Mouse (Mus musculus) activated CD4-positive, CD25-positive, alpha-beta regulatory T cell, adult 4 months (primary cell): ENCODE measurements around the gene Gm10318. TPM values are rescaled to one million over a fixed set of nuclear protein-coding genes. Genes with fewer than 3 reads are reported as not detected.

Source experiments
- ATAC-seq: one replicate; pipeline ENCODE4 v1.8.0; 2017
- polyA plus RNA-seq, 2 experiments: library from polyadenylated mRNA; unstranded; fragments of 100-300 nt; shearing (Covaris generic); gene quantifications; one replicate each; pipeline ENCODE4 v1.2.1; 2017

Gene Gm10318
- polyA plus RNA-seq, 2 experiments from 2014 or later = not detected

GRCm38 (mm10) chr10:77895562-77895961, 42.9 kb downstream of the Gm10318 start:
- ATAC-seq = no peak

DNA sequence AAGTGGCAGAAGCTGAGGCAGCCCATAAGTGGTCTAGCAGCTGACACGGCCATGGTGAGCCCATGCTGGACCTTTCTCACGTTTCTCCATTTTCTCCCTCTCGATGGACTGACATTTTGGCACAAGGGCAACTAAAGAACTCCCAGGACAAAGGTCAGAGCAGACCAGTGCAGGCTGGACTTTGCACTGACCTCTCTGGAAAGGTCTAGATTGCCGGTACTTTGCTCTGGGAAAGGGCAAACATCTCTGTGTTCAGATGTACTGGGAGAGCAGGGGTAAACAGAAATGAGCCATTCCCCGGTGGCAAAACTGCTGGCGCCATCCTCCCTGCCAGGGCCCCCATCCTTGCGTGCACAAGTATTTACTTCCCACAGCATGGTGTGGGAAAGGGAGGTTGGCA, 47.5 kb downstream of the Gm10318 start:
- no peak for ATAC-seq

DNA sequence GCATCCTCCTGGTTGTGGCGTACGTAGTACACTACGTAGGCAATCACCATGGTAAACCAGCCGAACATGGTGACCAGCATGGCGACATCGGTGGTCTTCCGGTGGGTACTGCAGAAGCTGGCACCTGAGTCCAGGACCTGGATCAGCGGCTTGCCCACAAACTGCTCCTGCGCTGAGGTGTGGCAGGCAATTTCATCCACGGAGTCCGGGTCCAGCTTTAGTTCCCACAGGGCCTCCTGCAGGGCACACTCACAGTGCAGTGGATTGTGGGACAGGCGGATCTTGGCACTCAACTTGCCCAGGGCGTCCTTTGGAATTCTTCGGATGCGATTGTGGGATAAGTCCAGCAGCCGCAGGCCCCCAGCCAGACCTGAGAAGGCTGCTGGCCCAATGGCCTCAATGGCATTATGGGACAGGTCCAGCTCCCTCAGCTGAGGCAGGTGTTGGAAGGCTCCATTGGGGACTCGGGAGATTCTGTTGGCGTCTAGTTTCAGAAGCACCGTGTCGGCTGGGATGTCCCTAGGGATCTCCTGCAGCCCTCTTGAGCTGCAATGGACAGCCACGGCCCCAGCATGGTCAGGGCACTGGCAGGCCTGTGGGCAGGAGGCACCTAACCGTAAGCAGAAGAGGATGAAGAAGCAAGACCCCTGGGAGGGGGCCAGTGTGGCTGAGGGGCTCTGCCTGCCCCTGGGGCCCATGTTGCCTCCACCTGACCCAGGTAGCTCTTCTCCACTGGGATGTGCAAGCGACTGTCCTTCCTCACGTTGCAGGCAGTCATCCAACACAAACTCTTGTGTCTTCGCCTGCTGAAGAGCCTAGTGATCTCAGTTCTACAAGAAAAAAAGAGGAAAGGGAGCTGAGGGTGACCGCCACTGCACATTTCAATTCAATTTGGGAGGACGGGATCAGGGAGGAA, 48.5 kb downstream of the Gm10318 start:
- no peak for ATAC-seq

- no peak for ATAC-seq
These were observed 49.2 kb downstream of the Gm10318 start for GRCm38 (mm10) chr10:77901871-77902210.

GRCm38 (mm10) chr10:77902211-77902893, 49.7 kb downstream of the Gm10318 start, which contains the start of gene Lrrc3:
Gene Lrrc3, minus strand, starts transcription at chr10:77902536.
- no peak for ATAC-seq

DNA sequence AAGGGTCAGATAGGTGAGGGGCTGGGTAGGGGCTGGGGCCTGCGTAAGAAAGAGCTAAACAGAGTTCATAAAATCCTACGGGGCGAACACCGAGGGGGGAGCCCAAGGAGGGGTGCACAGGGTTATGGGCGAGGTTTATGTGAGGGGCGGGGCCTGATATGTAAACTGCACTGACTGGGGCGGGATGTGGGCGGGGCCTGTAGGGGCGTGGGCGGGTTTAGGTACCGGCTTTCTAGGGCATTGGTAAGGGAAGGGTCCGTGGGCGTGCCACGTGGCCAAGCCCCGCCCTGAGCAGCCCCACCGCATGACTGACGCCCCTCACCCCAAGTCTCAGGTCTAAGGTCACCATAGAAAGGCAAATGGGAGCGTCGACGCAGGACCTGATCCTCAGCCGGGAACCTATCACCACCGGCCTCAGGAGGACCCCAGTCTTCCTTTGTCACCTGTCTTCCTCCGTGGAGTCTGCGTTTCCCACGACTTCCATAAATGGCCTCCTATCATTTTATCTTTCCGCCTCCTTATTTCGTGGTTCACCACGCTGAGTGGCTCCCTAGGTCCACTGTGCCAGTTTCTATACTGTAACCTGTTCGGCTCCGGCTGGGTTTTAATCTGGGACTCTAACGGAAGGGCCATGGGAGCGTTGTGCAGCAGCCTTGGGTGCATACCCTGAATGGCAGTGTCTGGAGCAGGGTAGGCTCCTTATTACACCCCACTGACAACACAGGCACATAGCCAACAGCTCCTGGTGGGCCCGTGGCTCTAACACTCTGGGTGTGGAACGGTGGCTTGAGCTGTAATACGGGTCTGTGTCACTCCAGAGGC, 50.4 kb downstream of the Gm10318 start:
- ATAC-seq = no peak

Other genes with a start within 250 kb of the Gm10318 start
- 10 to 100 TPM; 75.5 to 83.8 TPM for gene Sumo3, start 246.8 kb upstream of the Gm10318 start, polyA plus RNA-seq
- gene Gm49325, start 246.7 kb upstream of the Gm10318 start, polyA plus RNA-seq = 1 to 10 TPM in 1 of 2 experiments, not detected in 1; 6.5 TPM
- 10 to 100 TPM; 36.5 to 39.3 TPM for gene Ube2g2, start 230.6 kb upstream of the Gm10318 start, polyA plus RNA-seq
- gene Tspear, start 166.3 kb upstream of the Gm10318 start, polyA plus RNA-seq = under 1 TPM; 0.38 to 0.40 TPM
- gene Gm19402, start 162.1 kb upstream of the Gm10318 start, polyA plus RNA-seq = not detected
- not detected for gene Gm9508, start 155.6 kb upstream of the Gm10318 start, polyA plus RNA-seq
- not detected for gene Gm10272, start 146.2 kb upstream of the Gm10318 start, polyA plus RNA-seq
- gene Gm10024, start 141.4 kb upstream of the Gm10318 start, polyA plus RNA-seq = not detected
- gene Gm10142, start 137.1 kb upstream of the Gm10318 start, polyA plus RNA-seq = not detected
- gene Krtap12-1, start 132.3 kb upstream of the Gm10318 start, polyA plus RNA-seq = not detected
- not detected for gene Gm10100, start 126.4 kb upstream of the Gm10318 start, polyA plus RNA-seq
- gene Gm18596, start 110.2 kb upstream of the Gm10318 start, polyA plus RNA-seq = not detected
- gene Gm9736, start 101.5 kb upstream of the Gm10318 start, polyA plus RNA-seq = not detected
- gene Gm3233, start 93.2 kb upstream of the Gm10318 start, polyA plus RNA-seq = not detected
- not detected for gene Gm3238, start 81.5 kb upstream of the Gm10318 start, polyA plus RNA-seq
- not detected for gene Gm7138, start 75.9 kb upstream of the Gm10318 start, polyA plus RNA-seq
- not detected for gene Gm3250, start 70.3 kb upstream of the Gm10318 start, polyA plus RNA-seq
- not detected for gene Gm7137, start 64.7 kb upstream of the Gm10318 start, polyA plus RNA-seq
- not detected for gene Gm9639, start 57.8 kb upstream of the Gm10318 start, polyA plus RNA-seq
- gene Gm19668, start 53.7 kb upstream of the Gm10318 start, polyA plus RNA-seq = not detected
- gene Gm9507, start 41.0 kb upstream of the Gm10318 start, polyA plus RNA-seq = not detected
- gene Gm2696, start 38.2 kb upstream of the Gm10318 start, polyA plus RNA-seq = not detected
- not detected for gene Krtap10-4, start 25.8 kb upstream of the Gm10318 start, polyA plus RNA-seq
- not detected for gene Krtap10-10, start 16.9 kb upstream of the Gm10318 start, polyA plus RNA-seq
- not detected for gene Gm36176, start 6.1 kb upstream of the Gm10318 start, polyA plus RNA-seq
- gene Gm3285, start 9.1 kb downstream of the Gm10318 start, polyA plus RNA-seq = not detected
- not detected for gene Lrrc3, start 49.7 kb downstream of the Gm10318 start, polyA plus RNA-seq
- under 1 TPM; 0.38 TPM for gene Trpm2, start 117.7 kb downstream of the Gm10318 start, polyA plus RNA-seq
- gene 1810043G02Rik, start 125.7 kb downstream of the Gm10318 start, polyA plus RNA-seq = 10 to 100 TPM in 1 of 2 experiments, 1 to 10 TPM in 1; 7.1 to 11.1 TPM
- 10 to 100 TPM; 40.4 to 82.9 TPM for gene Pfkl, start 157.2 kb downstream of the Gm10318 start, polyA plus RNA-seq
- gene Dnmt3l, start 189.1 kb downstream of the Gm10318 start, polyA plus RNA-seq = not detected
- under 1 TPM in 1 of 2 experiments, not detected in 1; 0.44 TPM for gene Aire, start 190.8 kb downstream of the Gm10318 start, polyA plus RNA-seq
- gene Icosl, start 216.4 kb downstream of the Gm10318 start, polyA plus RNA-seq = 1 to 10 TPM; 5.5 to 9.3 TPM